Comparison of ENCODE assay signal across 8 mouse cellular contexts in genomic region chr4:133039116-133039819, GRCm38 (mm10). TPM values are rescaled to one million over a fixed set of nuclear protein-coding genes. Genes with fewer than 3 reads are reported as not detected.
DNase-seq lines count a peak whose midpoint lies in the region; ATAC-seq and TF ChIP-seq lines count a peak whose summit lies in the region.

No protein-coding gene starts in this region.

- no peak for TF ChIP-seq CTCF in G1E (IDR thresholded peaks at IDR 0.05; ENCODE audit: low read depth, low read length)

- H3K9me3 ChIP-seq in G1E (replicated peaks) = peaks cover 12% of the 10 kb centered on the region
- no peaks in the 10 kb centered on the region for H3K9me3 ChIP-seq in forebrain, embryonic 16.5 days (ENCODE audit: control insufficient read depth, low read length)
- no peaks in the 10 kb centered on the region for H3K9me3 ChIP-seq in intestine, embryonic 16.5 days (ENCODE audit: control insufficient read depth, low read length)

- WGBS in forebrain, embryonic 16.5 days = 2% methylated on average over 55 of the region's 77 CpGs
- WGBS in intestine, embryonic 16.5 days = 3% methylated on average over 54 of the region's 77 CpGs

- peaks cover 66% of the 10 kb centered on the region for H3K27me3 ChIP-seq in G1E (ENCODE audit: insufficient read depth, low read length)
- peaks cover 7% of the 10 kb centered on the region; the same call in 1 of the 2 replicates for H3K27me3 ChIP-seq in forebrain, embryonic 16.5 days (replicated peaks; ENCODE audit: control insufficient read depth, insufficient read depth, low read length)
- no peaks in the 10 kb centered on the region for H3K27me3 ChIP-seq in intestine, embryonic 16.5 days (replicated peaks; ENCODE audit: control insufficient read depth, insufficient read depth, low read length)

- H3K27ac ChIP-seq in forebrain, embryonic 16.5 days (ENCODE audit: low read length) = no peak overlapping the region
- H3K27ac ChIP-seq in intestine, embryonic 16.5 days (ENCODE audit: low read length) = peak overlapping the region; percentile 88

- H3K4me1 ChIP-seq in G1E (ENCODE audit: insufficient read depth, low read depth, low read length) = peaks cover 32% of the 10 kb centered on the region
- peaks cover 67% of the 10 kb centered on the region for H3K4me1 ChIP-seq in forebrain, embryonic 16.5 days (replicated peaks; ENCODE audit: control insufficient read depth, insufficient read depth, low read length)
- peaks cover 57% of the 10 kb centered on the region for H3K4me1 ChIP-seq in intestine, embryonic 16.5 days (ENCODE audit: control insufficient read depth, insufficient read depth, low read length)

- peak overlapping the region; percentile 31; the same call in 1 of the 2 replicates for H3K4me3 ChIP-seq in G1E (ENCODE audit: low read depth, low read length)
- H3K4me3 ChIP-seq in forebrain, embryonic 16.5 days (replicated peaks; ENCODE audit: low read length) = peak overlapping the region; percentile 54
- H3K4me3 ChIP-seq in intestine, embryonic 16.5 days (ENCODE audit: low read length) = peak overlapping the region; percentile 66

- H3K36me3 ChIP-seq in G1E (replicated peaks) = peaks cover 13% of the 10 kb centered on the region
- H3K36me3 ChIP-seq in forebrain, embryonic 16.5 days (ENCODE audit: control insufficient read depth, insufficient read depth) = no peaks in the 10 kb centered on the region
- no peaks in the 10 kb centered on the region for H3K36me3 ChIP-seq in intestine, embryonic 16.5 days (ENCODE audit: control insufficient read depth, insufficient read depth, low read length)

- peak overlapping the region; percentile 99 for H3K4me2 ChIP-seq in forebrain, embryonic 16.5 days (ENCODE audit: low read length)
- peak overlapping the region; percentile 100 for H3K4me2 ChIP-seq in intestine, embryonic 16.5 days (ENCODE audit: low read depth, low read length)

- peak; percentile 17 to 23 for DNase-seq in B cell, adult 2 months
- DNase-seq in G1E (ENCODE audit: low spot score) = no peak
- peak; percentile 59 for DNase-seq in lung, postnatal 14 days
- peak; percentile 35 to 54 for DNase-seq in thymus, postnatal 36 days
- no peak for DNase-seq in right cerebral cortex, postnatal 10 days (ENCODE audit: low spot score in 2 of 2)

- ATAC-seq in G1E (ENCODE audit: extremely low read depth, insufficient number of reproducible peaks, low FRiP score, poor library complexity, severe bottlenecking) = no peak
- no peak for ATAC-seq in forebrain, embryonic 16.5 days
- peak; percentile 24 for ATAC-seq in intestine, embryonic 16.5 days
- no peak for ATAC-seq in monocyte, adult 5-6 weeks (replicated peaks; ENCODE audit: insufficient number of reproducible peaks, low FRiP score, low TSS enrichment, poor library complexity, severe bottlenecking)

- H3K9ac ChIP-seq in forebrain, embryonic 16.5 days (replicated peaks; ENCODE audit: low read depth, low read length) = peak overlapping the region; percentile 68
- peak overlapping the region; percentile 78 for H3K9ac ChIP-seq in intestine, embryonic 16.5 days (ENCODE audit: low read depth, low read length)

RNA-seq across cellular contexts. Expression of gene Ahdc1, which starts 28.2 kb away (rescaled TPM):
- total RNA-seq in G1E (2014; fragmentation: Nextera tagmentation) = 15.6 and 19.8 TPM in 2 replicates
- 2.7 TPM in 2 replicates for total RNA-seq in G1E (2017)
- polyA plus RNA-seq in G1E (2012) = 37.6 and 37.9 TPM in 2 replicates
- polyA plus RNA-seq in forebrain, embryonic 16.5 days (2015; fragmentation: Nextera tagmentation; extraction: Ambion mirVana) = 13.0 and 13.7 TPM in 2 replicates
- polyA plus RNA-seq in intestine, embryonic 16.5 days (2015; fragmentation: Nextera tagmentation; extraction: Ambion mirVana) = 5.3 and 5.7 TPM in 2 replicates
- 2.8 to 13.7 TPM (median 3.3 TPM) in 3 replicates for total RNA-seq in monocyte, adult 5-6 weeks (2017)

Comparison
In these comparisons a context has a peak if more than half of its experiments do, and no peak if none do; other contexts are left out.
1. DNase-seq: peak in B cell, adult 2 months (2 of 2), lung, postnatal 14 days (single experiment) and thymus, postnatal 36 days (2 of 2); none in G1E (single experiment) and right cerebral cortex, postnatal 10 days (0 of 2).
2. Peak in every context shown above with its lines, with median percentiles within 50 percentile points of each other: H3K4me3 ChIP-seq.